ENCODE assay signal across 30 mouse cellular contexts in the genomic region with DNA sequence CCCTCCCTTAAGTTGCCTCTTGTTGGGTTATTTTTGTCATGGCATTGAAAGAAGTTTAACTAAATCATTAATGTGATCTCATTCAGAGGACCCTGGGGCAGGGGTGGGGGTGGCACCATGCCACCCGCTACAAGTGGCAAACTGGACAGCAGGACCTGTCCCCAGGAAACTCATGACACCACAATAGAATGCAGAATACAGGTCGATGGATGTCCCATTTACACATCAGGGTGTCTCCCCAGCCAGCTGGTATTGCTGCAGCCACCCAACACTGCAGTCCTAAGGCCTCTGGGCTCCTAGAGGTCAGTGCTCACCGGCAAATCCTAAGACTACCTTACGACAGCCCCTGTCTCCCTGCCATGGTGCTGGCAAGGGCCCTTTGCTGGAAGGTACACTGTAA.
"Had no signal": no experiment of that assay in that cellular context is flagged by ENCODE, and none has a peak within 500 bp of the region (broad histone marks: within the 10 kb centered on the region; RNA-seq: fewer than 3 reads in every experiment).

No protein-coding gene starts in this region.

- H3K4me3 ChIP-seq: left cerebral cortex, adult 2 months; limb, embryonic 10.5 days; limb, embryonic 12.5 days; limb, embryonic 13.5 days; limb, embryonic 15.5 days; liver, embryonic 12.5 days; liver, embryonic 13.5 days; liver, embryonic 15.5 days; lung, embryonic 15.5 days; megakaryocyte, embryonic 14.5 days; midbrain, embryonic 10.5 days; midbrain, embryonic 12.5 days; midbrain, embryonic 13.5 days; midbrain, embryonic 15.5 days; myocyte; neural tube, embryonic 12.5 days had no signal

- H3K27ac ChIP-seq: left cerebral cortex, adult 2 months; limb, embryonic 10.5 days; limb, embryonic 12.5 days; limb, embryonic 13.5 days; limb, embryonic 15.5 days; liver, embryonic 12.5 days; liver, embryonic 13.5 days; liver, embryonic 14.5 days; liver, embryonic 15.5 days; lung, embryonic 15.5 days; macrophage; midbrain, embryonic 10.5 days; midbrain, embryonic 12.5 days; midbrain, embryonic 13.5 days; midbrain, embryonic 15.5 days; neural tube, embryonic 12.5 days had no signal

- H3K27me3 ChIP-seq: limb, embryonic 13.5 days; liver, embryonic 12.5 days; liver, embryonic 13.5 days; lung, embryonic 15.5 days; midbrain, embryonic 13.5 days; midbrain, embryonic 15.5 days; neural tube, embryonic 12.5 days had no signal

- H3K9ac ChIP-seq: limb, embryonic 12.5 days; limb, embryonic 13.5 days; limb, embryonic 15.5 days; liver, embryonic 12.5 days; liver, embryonic 13.5 days; liver, embryonic 14.5 days; liver, embryonic 15.5 days; liver, postnatal 0 days; lung, embryonic 14.5 days; lung, embryonic 15.5 days; midbrain, embryonic 12.5 days; midbrain, embryonic 13.5 days; midbrain, embryonic 15.5 days; neural tube, embryonic 12.5 days had no signal

- DNase-seq: left cerebral cortex, postnatal 4 days; liver; liver, embryonic 13.5 days; liver, postnatal 0 days; lung, adult 18-20 months; lung, adult 2 months; lung, embryonic 14.5 days; lung, postnatal 10 days; lung, postnatal 14 days; lung, postnatal 36 days had no signal

- H3K9me3 ChIP-seq: limb, embryonic 10.5 days; limb, embryonic 15.5 days; liver, embryonic 12.5 days; liver, embryonic 13.5 days; liver, embryonic 15.5 days; lung, embryonic 15.5 days; midbrain, embryonic 13.5 days; midbrain, embryonic 15.5 days; neural tube, embryonic 12.5 days had no signal

- H3K4me2 ChIP-seq: limb, embryonic 12.5 days; limb, embryonic 13.5 days; limb, embryonic 15.5 days; liver, embryonic 11.5 days; liver, embryonic 12.5 days; liver, embryonic 13.5 days; liver, embryonic 15.5 days; lung, embryonic 14.5 days; lung, embryonic 15.5 days; midbrain, embryonic 12.5 days; midbrain, embryonic 13.5 days; midbrain, embryonic 15.5 days; neural tube, embryonic 12.5 days had no signal

- H3K4me1 ChIP-seq: limb, embryonic 12.5 days; limb, embryonic 15.5 days; liver, embryonic 13.5 days; liver, embryonic 15.5 days; lung, embryonic 15.5 days had no signal

- ATAC-seq: liver, embryonic 12.5 days; liver, postnatal 0 days; lung, postnatal 0 days; midbrain, embryonic 13.5 days; midbrain, embryonic 15.5 days; midbrain, embryonic 16.5 days had no signal

- H3K36me3 ChIP-seq: limb, embryonic 10.5 days; limb, embryonic 12.5 days; limb, embryonic 13.5 days; limb, embryonic 15.5 days; liver, embryonic 12.5 days; liver, embryonic 13.5 days; liver, embryonic 15.5 days; lung, embryonic 15.5 days; midbrain, embryonic 10.5 days; midbrain, embryonic 12.5 days; midbrain, embryonic 13.5 days; midbrain, embryonic 15.5 days; neural tube, embryonic 12.5 days had no signal
